Mouse (Mus musculus) adrenal gland, adult 18-20 months (tissue): ENCODE data around the gene Krt8. TPM values are rescaled to one million over a fixed set of nuclear protein-coding genes. Genes with fewer than 3 reads are reported as not detected.

Experiments
- DNase-seq, 2 experiments: peaks; one replicate each; pipeline ENCODE4 v3.0.0; 2021 to 2022; ENCODE audit warnings: low spot score in 2 of 2
- long read RNA-seq, 2 experiments: library from polyadenylated mRNA; stranded (forward); transcript quantifications; one replicate each; pipeline ENCODE4 v2.0.0; 2021
- total RNA-seq, 2 experiments: library from RNA; stranded (reverse); gene quantifications; 1 replicate in 1 of 2; 2 replicates in 1 of 2; pipeline ENCODE4 v1.2.3; 2021

The Krt8 gene
- 1 to 10 TPM in 1 of 2 experiments, under 1 TPM in 1; 0.70 to 1.1 TPM for total RNA-seq
- long read RNA-seq, experiment 1, partial matches to known transcripts = 1 of 3 reads
- long read RNA-seq, experiment 1, other reads (novel, unspliced or antisense) = 0 of 3 reads
- long read RNA-seq, experiment 2, partial matches to known transcripts = 0 of 3 reads
- long read RNA-seq, experiment 2, other reads (novel, unspliced or antisense) = 0 of 3 reads

GRCm38 (mm10) chr15:102004189-102004588 is at the start of gene Krt8:
TSS of gene Krt8 (minus strand) at chr15:102004482.
- no peak for DNase-seq

GRCm38 (mm10) chr15:102051920-102052683 is 47.8 kb upstream of the Krt8 start:
- peak; percentile 29 to 47 for DNase-seq

GRCm38 (mm10) chr15:102049871-102050270 is 45.6 kb upstream of the Krt8 start:
- no peak for DNase-seq

GRCm38 (mm10) chr15:102048006-102048405 is 43.7 kb upstream of the Krt8 start:
- DNase-seq = no peak

GRCm38 (mm10) chr15:102045691-102046090 is 41.4 kb upstream of the Krt8 start:
- DNase-seq = no peak

GRCm38 (mm10) chr15:102044745-102045144 is 40.5 kb upstream of the Krt8 start:
- DNase-seq = no peak

GRCm38 (mm10) chr15:102041951-102042350 is 37.7 kb upstream of the Krt8 start:
- DNase-seq = no peak

- no peak for DNase-seq
Measured at GRCm38 (mm10) chr15:102040277-102040676, 36.0 kb upstream of the Krt8 start.

- DNase-seq = no peak
Measured at GRCm38 (mm10) chr15:102034121-102035053, 30.1 kb upstream of the Krt8 start.

GRCm38 (mm10) chr15:102028040-102028439 is 23.8 kb upstream of the Krt8 start, which contains the start of gene Krt18:
TSS of gene Krt18 (plus strand) at chr15:102028180.
- DNase-seq = no peak

GRCm38 (mm10) chr15:102026430-102026829 is 22.1 kb upstream of the Krt8 start:
- DNase-seq = no peak

GRCm38 (mm10) chr15:102025136-102025872 is 21.0 kb upstream of the Krt8 start:
- no peak for DNase-seq

GRCm38 (mm10) chr15:102023888-102024287 is 19.6 kb upstream of the Krt8 start:
- DNase-seq = no peak

GRCm38 (mm10) chr15:102022481-102022880 is 18.2 kb upstream of the Krt8 start:
- no peak for DNase-seq

GRCm38 (mm10) chr15:102017918-102018463 is 13.7 kb upstream of the Krt8 start:
- DNase-seq = no peak

- DNase-seq = no peak
Measured at GRCm38 (mm10) chr15:102016787-102017186, 12.5 kb upstream of the Krt8 start.

- DNase-seq = no peak
Measured at GRCm38 (mm10) chr15:102016096-102016495, 11.8 kb upstream of the Krt8 start.

GRCm38 (mm10) chr15:102014848-102015247 is 10.6 kb upstream of the Krt8 start:
- no peak for DNase-seq

- DNase-seq = no peak
Measured at GRCm38 (mm10) chr15:102013651-102014050, 9.4 kb upstream of the Krt8 start.

- no peak for DNase-seq
Measured at GRCm38 (mm10) chr15:102012260-102012765, 8.0 kb upstream of the Krt8 start.
